Mouse (Mus musculus): ENCODE measurements around the gene Lnpep.
A peak's percentile ranks its signal among the peaks of the same experiment; 100 is the strongest.
"Not testable (repeated sequence)": the region's sequence is repeated elsewhere in the genome, so short reads cannot be mapped to it uniquely, and the experiment has no call there.

Gene Lnpep

DNA sequence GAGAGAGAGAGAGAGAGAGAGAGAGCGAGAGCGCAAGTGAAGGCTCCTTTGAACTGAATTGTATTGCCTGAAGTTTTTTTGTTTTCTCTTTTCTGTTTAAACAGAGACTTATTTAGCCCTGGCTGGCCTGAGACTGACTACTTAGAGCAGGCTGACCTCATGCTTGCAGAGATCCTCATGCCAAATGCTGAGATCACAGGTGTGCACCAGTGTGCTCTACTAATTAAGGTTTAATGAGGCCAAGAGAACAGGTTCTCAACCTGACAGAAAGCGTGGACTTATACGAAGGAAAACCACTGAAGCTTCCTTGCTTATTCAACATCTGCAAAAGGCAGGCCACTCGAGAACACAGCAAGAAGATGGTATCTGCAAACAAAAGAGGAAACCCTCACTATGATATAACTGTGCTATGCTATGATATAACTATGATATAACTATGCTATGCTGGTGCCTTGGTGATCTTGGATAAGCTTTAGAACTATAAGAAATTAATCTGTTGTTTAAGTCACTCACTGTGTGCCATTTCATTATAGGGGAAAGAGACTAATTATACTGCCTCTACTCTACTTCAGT, 16.3 kb downstream of the Lnpep start:
- peak; percentile 53 for DNase-seq

DNA sequence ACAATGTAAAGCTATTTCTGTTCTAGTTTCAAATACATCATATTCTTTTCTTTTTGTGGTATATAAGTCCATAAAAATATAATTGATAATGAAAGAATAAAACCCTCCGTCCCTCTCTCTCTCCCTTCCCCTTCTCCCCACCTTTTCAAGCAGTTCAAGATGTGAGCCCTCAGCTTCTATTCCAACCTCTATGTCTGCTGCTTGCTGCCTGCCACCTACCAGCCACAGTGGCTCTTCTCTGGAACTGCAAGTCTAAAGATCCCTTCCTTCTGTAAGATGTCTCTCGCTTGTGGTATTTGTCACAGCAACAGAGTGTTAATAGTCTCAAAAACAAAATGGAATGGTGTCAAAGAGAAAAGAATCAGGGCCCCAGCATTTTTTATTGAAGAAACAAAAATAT, 20.3 kb downstream of the Lnpep start:
- no peak for DNase-seq

DNA sequence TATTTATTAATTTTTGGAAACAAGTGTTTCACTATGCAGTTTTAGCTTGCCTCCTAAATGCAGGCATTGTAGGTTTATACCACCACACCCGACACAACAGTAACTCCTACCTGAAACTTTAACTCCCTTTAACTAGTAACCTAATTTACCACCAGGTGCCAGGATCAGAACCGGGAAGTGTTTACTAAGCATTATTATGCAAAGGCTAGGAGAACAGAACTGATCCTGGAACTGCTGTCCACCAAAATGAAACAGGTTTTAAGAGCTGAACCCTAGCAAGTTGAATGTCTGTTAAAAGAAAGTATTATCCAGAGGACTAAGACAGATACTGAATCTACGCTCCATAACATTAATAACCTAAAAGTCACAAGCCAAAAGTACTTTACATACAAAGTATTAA, 21.2 kb downstream of the Lnpep start:
- DNase-seq: no peak

DNA sequence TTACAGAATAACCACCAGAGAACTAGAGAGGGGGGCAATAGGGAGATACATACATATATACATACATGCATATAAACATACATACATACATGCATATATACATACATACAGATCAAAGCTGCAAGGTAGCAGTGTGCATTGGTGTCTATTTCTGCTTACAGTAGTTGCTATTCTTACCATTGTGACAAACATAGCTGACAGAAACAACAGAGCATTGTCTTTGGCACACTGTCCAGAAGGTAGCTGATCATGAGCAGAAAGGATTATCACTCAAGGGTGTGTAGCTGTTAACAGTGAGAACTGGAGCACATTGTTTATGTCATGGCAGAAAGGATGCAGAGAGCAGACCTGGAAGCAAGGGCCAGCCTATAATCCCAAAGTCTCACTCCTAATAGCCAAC, 22.1 kb downstream of the Lnpep start:
- no peak for DNase-seq

DNA sequence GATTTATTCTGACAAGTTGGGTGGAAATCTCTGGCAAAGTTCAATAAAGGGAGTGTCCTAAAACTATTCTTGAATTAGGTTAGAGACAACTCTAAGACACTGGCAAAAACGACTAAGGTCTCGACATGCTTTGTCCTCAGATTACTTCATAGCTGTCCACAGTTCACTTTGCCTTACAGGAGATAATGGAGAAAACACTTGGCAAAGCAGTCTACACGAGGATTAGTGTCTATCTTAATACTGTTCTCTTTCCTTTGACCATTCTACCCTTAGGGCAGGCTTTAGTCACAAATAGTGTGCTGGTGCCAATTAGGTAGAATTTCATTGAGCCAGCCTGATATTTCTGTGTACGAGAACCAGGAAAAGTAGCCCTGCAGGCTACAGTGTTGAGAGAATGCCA, 22.5 kb downstream of the Lnpep start:
- DNase-seq: no peak

DNA sequence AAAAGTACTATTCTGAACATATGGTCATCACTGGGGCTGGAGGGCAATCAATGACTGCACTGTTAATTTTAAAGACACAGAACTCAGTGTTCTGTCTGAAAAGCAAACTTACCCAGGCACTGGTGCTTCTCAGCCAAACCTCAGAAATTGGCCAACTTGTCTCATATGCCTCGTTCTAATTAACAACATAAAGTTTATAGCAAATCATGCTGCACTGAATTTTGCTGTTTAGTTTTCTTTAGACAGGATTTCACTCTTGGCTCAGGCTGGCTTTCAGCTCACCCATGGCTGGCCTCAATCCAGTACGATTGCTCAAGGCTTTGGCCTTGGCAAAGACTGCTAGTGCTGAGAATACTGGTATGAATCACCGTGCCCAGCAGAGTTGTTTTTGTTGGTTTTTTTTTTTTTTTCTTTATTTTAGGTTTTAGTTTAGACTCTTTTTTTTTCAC, 24.0 kb downstream of the Lnpep start:
- DNase-seq: peak; percentile 83

DNA sequence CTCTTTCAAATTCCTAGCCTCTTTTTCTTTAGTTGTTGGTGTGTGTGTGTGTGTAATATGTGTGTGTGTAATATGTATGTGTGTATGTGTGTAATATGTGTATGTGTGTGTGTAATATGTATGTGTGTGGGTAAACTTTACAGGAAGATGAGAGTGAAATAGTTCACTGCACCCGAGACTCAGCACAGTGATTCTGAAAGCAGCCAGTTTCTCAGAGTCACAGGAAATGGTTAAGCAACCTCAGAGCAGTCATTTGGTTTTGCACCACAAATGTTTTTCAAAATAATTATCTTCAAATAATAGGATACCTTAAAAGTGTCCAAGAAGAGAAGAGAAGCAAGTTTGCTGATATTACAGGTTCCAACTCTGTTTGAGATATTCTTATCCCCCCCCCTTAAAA, 24.8 kb downstream of the Lnpep start:
- no peak for DNase-seq

DNA sequence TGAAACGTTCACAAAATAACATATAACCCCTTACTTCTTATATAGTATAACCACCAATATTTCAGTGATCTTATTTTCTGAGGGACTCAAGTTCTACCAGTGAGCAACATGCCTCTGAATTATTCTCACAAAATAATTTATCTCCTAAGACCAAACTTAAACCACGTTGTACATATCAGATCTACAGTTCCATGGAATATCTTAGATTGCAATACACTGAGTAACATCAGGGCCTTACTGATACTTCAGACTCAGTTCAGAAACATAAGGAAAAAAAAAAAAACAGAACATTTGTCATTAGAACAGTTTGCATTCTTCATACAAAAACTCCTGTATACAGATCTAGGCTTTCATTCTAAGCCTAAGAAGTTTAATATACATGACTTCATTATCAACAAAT, 26.5 kb downstream of the Lnpep start:
- no peak for DNase-seq

DNA sequence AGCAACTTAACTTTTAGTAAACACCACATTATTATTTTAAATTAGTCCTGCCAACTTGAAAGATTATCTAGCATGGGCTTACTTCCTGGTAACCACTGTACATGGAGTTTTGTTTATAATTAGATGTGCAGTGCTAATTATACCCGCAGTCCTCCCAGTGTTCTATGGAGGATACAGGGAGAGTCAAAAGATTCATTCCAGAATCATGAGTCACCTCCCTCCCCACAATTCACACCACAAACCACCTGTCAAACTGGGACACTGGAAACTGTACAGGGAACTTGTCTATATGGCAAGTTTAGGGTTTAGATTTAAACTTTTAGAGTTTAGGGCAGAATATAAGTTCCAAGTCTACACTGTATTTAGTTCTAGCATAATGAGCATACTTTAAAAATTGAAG, 31.9 kb downstream of the Lnpep start:
- no peak for DNase-seq

DNA sequence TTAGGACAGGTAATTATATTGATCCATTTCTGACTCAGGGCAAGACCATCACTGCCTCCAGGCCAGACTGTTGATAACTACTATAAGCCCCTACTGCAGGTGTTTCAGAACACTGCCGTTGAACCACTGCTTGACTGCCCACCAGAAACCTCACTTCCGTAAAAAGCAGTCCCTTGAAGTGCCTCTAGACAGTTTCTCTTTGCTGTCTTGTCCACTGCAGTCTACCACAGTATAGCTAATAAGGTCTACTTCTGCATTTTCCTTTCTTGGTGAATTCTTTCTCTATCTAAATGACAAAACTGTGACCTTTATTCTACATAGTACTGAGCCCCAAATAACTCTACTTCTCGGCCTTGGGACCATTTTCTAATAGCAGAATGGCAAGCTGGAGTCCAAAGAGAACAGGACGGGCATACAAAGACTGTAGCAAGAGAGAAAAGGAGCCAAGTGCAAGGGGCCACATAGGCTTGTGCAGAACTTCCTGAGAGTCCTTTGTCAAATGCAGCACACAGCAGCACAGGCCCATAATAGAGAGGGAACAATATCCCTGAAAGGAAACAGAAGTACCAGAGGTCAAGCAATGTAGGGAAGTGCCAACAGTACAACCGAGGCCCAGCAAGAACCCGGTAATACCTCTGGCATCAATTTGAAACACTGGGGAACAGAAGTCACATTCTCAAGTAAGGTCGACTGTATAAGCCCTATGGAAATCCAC, 37.4 kb downstream of the Lnpep start:
- no peak for DNase-seq

DNA sequence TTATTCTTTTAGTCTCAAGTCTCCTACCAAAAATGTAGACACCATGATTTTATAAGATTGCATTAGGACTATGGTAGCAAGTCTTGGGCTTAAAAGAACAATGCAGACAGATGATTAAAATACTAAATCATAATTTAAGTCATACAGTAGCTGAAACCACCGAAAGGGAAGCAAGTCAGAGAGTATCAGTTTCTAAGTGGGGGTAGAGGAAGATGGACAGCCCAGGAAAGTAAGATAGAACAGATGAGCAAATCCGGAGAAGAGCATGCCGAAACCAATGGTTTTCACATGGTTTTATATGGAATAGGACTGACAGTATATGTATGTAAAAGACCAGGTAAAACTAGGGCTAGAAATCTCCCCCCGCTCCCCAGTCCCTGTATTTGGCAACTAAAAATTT, 39.7 kb downstream of the Lnpep start:
- no peak for DNase-seq

DNA sequence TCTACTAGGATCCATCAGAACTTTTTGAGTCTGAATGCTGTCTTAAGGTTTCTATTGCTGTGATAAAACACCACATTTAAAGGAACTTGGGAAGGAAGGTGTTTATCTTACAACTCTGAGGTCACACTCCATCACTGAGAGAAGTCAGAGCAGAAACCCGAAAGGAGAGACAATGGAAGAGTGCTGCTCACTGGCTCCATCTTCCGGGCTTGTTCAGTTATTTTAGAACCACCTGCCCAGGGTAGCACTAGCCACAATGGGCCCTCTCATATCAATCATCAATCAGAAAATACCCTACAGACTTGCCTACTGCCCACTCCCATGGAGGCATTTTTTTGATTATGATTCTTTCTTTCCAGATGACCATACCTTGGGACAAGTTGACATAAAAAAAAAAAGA, 41.0 kb downstream of the Lnpep start:
- no peak for DNase-seq

DNA sequence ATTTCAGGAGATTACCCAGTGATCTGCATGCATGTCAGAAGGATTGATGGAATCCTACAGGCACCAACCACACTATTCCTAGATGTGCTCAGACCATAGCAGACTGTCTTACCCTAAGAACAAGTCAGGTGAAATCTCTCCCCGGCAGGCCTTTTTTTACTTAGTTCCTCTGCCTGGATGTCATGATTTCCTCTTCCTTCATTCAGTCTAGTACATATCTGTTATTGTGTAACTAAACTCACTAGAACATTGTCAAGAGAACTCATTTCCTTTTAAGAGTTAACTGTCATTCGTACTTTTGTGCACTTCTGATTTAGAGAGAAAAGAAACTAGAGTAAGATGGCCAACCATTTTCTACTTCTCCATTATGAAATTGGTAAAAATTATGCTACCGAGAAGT, 43.6 kb downstream of the Lnpep start:
- DNase-seq: no peak

DNA sequence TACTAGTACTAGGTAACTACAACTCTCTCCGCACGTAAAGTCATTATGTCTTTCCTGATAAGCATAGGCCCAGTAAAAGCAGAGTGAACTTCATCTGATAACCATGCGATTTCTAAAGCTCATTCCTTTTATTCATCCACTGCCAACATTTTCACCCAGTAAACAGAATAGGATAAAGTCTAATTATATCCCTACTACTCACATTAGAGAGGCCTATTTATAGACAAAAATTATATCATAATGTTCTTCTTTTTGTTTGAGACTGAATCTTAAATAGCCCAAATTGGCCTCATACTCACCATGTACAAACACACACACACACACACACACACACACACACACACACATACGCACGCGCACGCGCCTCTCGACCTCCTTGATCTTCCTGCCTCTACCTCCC, 48.5 kb downstream of the Lnpep start:
- DNase-seq: no peak

DNA sequence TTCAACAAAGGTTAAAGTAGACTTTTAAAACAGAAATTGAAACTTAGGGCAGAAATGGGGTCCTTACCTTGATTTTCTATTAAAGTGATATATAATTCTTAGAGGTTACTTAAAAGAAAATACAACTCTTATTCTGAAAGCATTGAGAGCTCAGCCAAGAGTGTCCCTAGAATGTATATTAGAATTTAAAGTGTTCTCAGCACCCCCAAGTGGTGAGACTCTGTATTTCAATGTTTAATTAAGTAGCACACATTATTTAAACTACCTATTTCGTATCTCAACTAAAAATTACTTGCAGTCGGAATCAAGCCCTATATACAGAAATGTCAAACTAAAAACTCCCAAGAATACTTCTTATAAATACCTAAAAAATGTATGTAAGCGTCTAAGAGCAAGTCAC, 57.8 kb downstream of the Lnpep start:
- peak; percentile 32 for DNase-seq

DNA sequence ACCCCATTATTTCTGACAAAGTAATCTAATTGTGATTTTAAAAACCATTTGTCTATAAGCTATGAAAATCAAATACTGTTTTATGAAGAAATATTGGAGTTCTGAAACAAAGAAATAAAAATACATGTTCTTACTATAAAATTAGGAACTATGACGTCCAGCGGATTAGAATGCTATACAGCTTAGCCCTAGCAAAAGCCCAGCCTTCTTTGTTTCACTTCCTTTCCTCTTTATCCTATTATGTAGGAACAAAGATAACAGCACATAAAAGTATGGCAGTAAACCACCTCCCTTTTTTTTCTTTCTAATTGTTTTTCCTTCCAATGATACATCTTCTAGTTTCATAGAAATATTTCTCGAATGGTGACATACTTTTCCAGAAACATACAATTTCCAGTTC, 75.9 kb downstream of the Lnpep start:
- DNase-seq: no peak

DNA sequence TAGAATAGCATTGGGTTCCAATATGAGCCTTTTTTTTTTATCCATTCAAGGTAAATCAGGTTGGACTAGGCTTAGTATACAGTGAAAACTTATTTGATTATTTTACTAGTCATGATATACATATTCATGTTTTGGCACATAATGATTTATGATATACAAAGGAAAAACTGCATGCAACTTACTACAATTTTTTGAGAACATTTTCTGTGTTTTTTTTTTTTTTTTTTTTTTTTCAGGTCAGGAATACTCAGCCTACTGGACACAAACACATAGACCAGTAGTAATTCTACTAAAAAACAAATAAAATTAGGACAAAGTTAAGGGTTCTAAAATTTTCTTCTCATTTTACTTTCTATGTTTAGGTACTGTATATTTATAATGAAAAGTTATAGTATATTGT, 93.5 kb downstream of the Lnpep start:
- DNase-seq: no peak

DNA sequence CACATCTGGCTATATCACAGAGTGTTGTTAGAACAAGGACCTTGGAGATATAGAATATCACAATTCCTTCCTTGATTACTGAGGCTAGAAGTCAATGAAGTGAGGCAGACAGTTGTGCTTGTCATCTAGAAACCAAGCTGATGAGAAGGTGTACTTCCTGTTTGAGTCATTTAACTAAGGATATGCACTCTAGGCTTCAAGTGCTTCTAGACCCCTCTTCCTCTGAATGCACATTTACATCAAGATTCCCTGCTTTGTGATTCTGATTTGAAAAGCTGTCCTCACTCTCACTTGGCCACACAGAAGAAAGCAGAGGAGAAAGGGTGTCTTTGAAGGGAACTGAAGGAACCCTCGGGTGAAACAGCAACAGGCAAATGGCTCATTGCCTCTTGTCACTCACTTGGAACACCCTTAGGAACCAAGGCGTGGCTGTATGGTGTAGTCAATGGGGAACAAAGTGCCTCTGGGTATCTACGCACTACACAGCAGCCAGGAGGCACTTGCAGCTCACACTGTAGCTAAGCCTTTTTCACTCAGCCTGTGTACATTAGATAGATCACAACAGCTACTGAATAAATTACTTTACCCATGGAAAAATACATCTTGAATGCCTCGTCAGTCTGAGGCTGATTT, 108.3 kb downstream of the Lnpep start:
- DNase-seq: no peak

DNA sequence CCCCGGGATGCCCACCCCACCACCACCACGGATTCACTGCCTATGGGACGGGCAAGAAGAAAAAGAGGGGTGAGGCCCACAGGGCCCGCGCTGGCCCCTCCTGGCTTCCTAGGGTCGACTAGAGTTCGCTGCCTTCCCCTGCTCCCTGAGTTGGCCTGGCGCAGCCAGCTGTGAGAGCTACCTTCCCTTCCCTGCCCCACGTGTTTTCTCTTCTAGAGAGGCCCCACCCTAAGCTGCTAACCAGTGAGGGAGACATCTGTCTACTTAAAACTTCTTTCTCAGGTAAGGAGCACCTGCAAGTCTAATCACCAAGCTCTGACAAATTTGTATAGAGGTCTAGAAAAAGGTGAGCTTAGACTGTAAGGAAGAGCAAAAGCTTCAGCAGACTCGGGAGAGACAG, 118.2 kb downstream of the Lnpep start:
- no peak for DNase-seq

DNA sequence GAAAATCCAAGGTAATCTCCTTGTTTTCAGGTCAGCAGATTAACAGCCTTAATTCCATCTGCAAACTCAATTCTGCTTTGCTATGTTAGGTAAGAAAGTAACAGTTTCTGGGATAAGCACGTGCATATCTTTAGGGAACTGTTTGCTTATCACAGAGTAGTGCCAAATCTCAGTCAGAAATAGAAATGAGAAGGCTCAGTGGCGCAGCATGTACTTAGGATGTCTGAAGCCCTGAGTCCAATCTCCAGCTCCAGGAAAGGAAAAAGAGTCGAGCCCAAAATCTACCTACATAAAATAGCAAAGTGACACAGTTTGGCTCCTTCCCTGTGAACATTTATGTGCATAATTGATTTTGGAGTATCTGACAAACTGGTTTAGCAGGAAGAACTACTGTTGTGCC, 125.6 kb downstream of the Lnpep start:
- no peak for DNase-seq

DNA sequence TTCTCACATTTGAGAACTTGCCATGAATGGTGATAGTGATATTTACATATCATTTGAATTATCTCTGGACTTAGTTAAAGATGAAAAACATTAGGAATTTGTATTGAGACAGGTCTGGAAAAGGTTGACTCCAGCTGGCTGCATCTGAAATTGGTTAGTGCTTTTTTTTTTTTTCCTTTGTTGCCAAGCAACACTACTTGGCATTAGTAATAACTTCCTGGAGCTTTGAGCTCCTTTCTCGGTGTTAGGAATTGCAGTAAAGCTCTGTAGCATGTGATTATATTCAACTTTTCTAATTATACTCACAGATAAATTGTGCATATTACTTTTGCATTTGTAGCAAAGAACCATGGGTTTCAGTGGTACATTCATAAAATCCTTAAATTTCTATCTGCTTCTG, 126.0 kb downstream of the Lnpep start:
- DNase-seq: no peak

DNA sequence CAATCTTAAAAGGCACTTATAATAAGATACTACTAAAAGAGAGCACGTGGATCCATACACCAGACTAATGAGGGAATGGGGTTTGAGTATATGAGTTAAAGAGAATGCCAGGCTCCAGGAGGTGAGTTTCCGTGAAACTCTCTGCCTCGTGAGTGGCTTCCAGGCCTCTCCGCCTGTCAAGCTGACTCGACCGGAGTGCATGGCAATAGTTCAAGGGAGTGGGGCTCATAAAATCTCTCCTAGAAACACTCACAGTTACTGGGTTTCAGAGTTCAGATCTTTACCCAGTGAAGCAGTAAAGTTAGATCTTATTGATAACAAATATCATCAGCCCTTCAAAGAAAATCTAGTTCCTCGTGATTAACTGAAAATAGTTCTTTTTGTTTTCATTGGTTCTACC, 128.1 kb downstream of the Lnpep start:
- no peak for DNase-seq

DNA sequence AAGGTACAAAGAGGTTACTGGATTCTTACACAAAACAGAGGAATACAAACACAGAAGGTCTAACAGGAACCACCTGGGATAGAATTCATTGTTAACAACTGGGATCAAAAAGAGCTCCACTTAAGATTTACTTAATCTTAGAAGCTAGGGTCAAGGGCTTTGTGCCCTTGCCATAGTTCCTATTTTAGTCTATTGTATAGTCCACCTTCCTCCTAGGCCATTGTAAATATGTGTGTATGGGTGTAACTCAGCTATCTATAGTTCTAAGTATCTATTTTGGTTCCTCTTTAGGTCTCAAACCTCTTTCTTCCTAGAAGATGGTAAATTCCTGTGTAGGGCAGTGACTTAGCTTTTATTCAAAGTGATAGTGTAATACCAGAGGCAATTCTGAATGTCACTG, 128.6 kb downstream of the Lnpep start:
- not testable (repeated sequence) for DNase-seq

DNA sequence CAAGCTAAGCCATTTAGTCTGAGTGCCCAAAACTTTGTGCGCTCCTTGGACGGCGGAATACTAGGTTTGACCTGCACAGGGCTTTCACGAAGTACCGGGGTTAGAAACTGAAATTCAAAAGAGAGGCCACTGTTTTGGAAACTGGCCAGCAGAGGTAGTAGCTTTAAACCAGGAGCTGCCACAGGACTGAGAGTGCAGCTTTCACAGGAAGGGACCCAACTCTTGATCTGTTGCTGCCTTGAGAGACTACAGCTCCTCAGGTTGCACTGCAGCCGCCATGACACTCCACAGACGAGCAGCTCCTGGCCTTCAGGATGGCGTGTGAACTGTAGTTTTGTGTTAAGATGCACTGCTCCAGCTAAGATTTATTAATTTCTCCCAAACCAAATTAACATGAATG, 132.7 kb downstream of the Lnpep start:
- DNase-seq: no peak

DNA sequence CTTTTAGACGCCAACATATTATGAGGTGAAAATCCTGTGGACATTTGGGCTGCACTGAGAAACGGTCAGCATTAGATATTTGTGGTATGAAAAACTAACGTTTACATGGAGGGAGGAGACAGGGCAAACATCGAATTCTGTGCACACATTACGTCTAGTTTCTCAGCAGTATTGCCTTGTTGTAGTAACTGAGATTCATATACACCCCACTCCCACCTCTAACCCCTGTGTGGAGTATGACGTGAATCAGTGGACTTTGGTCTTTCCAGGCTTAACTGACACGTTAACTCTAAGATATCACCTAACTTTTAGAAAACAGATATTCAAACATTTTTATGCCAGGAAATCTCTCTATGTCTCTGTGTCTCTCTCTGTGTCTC, 133.2 kb downstream of the Lnpep start:
- no peak for DNase-seq

Measured in cerebellum, adult 8-10 months (tissue).